Mouse (Mus musculus) neural tube, embryonic 13.5 days (tissue): ENCODE measurements around the gene Gm15517. TPM values are rescaled to one million over a fixed set of nuclear protein-coding genes. Genes with fewer than 3 reads are reported as not detected.

ENCODE experiments used
- polyA plus RNA-seq: library from polyadenylated mRNA; unstranded; fragments of >200 nt; fragmentation: Nextera tagmentation; extraction: Ambion mirVana; gene quantifications from 2 replicates; pipeline ENCODE4 v1.2.1, GENCODE M21; 2015

Gm15517 gene
- polyA plus RNA-seq, 1 experiment from 2014 or later: not detected

Other genes with a start within 250 kb of the Gm15517 start
- gene Klk1b26, start 249.3 kb upstream of the Gm15517 start, polyA plus RNA-seq: not detected in 2 replicates
- gene Klk1b27, start 209.2 kb upstream of the Gm15517 start, polyA plus RNA-seq: not detected in 2 replicates
- gene Klk1b21, start 159.1 kb upstream of the Gm15517 start, polyA plus RNA-seq: not detected in 2 replicates
- not detected in 2 replicates for gene Klk1b22, start 148.8 kb upstream of the Gm15517 start, polyA plus RNA-seq
- gene Klk1b16, start 124.7 kb upstream of the Gm15517 start, polyA plus RNA-seq: not detected in 2 replicates
- not detected in 2 replicates for gene Klk1b24, start 73.2 kb upstream of the Gm15517 start, polyA plus RNA-seq
- gene Klk1b3, start 63.3 kb upstream of the Gm15517 start, polyA plus RNA-seq: not detected in 2 replicates
- gene Klk1b4, start 54.0 kb upstream of the Gm15517 start, polyA plus RNA-seq: not detected in 2 replicates
- not detected in 2 replicates for gene Klk1b5, start 45.5 kb upstream of the Gm15517 start, polyA plus RNA-seq
- not detected in 2 replicates for gene Klk1, start 36.1 kb upstream of the Gm15517 start, polyA plus RNA-seq
- not detected in 2 replicates for gene Gm36864, start 25.3 kb upstream of the Gm15517 start, polyA plus RNA-seq
- 1.1 and 1.3 TPM in 2 replicates for gene 1700028J19Rik, start 14.8 kb upstream of the Gm15517 start, polyA plus RNA-seq
- 180 and 187 TPM in 2 replicates for gene 2410002F23Rik, start 14.7 kb upstream of the Gm15517 start, polyA plus RNA-seq
- not detected in 2 replicates for gene Acp4, start 4.1 kb upstream of the Gm15517 start, polyA plus RNA-seq
- 2.8 TPM in 2 replicates for gene Clec11a, start 45.5 kb downstream of the Gm15517 start, polyA plus RNA-seq
- gene Shank1, start 48.8 kb downstream of the Gm15517 start, polyA plus RNA-seq: 26.5 and 27.7 TPM in 2 replicates
- gene Syt3, start 122.7 kb downstream of the Gm15517 start, polyA plus RNA-seq: 24.9 and 28.4 TPM in 2 replicates
- 1.0 and 1.5 TPM in 2 replicates for gene 1700008O03Rik, start 124.4 kb downstream of the Gm15517 start, polyA plus RNA-seq
- 11.3 and 13.3 TPM in 2 replicates for gene Lrrc4b, start 167.6 kb downstream of the Gm15517 start, polyA plus RNA-seq
- gene Aspdh, start 203.9 kb downstream of the Gm15517 start, polyA plus RNA-seq: 1.6 and 2.9 TPM in 2 replicates
- 49.9 and 54.3 TPM in 2 replicates for gene Josd2, start 206.5 kb downstream of the Gm15517 start, polyA plus RNA-seq
- gene Emc10, start 235.1 kb downstream of the Gm15517 start, polyA plus RNA-seq: 139 TPM in 2 replicates
- gene Fam71e1, start 235.1 kb downstream of the Gm15517 start, polyA plus RNA-seq: 23.0 and 29.8 TPM in 2 replicates